23 mouse cellular contexts compared by ENCODE assay signal in the genomic region with DNA sequence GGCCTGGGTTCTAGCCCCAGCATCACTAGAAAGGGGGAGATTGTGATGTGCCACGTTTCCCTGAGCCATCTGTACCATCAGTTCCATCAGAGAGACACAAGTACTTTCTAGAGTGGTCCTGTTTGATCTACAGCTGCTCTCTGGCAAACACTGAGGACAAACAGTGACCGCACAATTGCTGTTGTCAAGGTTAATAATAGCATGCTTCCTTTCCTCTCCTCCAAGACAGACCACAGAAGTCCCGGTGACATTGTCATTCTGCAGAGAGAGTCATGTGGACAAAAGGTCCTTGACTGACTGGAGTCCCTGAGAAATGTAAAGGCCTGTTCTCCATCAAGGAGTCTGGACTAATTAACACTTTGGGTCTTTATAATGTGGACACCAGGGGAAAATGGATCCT.
DNase-seq lines count a peak whose midpoint lies in the region; ATAC-seq lines count a peak whose summit lies in the region.
"Had no signal": no experiment of that assay in that cellular context is flagged by ENCODE, and none has a peak within 500 bp of the region (broad histone marks: within the 10 kb centered on the region; RNA-seq: fewer than 3 reads in every experiment).

No protein-coding gene starts in this region.

- no peaks in the 10 kb centered on the region for H3K36me3 ChIP-seq in heart, embryonic 10.5 days
- no peaks in the 10 kb centered on the region for H3K36me3 ChIP-seq in limb, embryonic 12.5 days
- H3K36me3 ChIP-seq: embryonic facial prominence, embryonic 13.5 days; forebrain, embryonic 12.5 days; G1E; heart, embryonic 12.5 days; hindbrain, embryonic 10.5 days; intestine, embryonic 15.5 days had no signal

- intact Hi-C loops in left cerebral cortex, postnatal 36 days (cut with DNase I) = no loop called here

- H3K9ac ChIP-seq in limb, embryonic 12.5 days (replicated peaks) = no peak overlapping the region
- H3K9ac ChIP-seq: embryonic facial prominence, embryonic 13.5 days; forebrain, embryonic 12.5 days; heart, embryonic 12.5 days; hindbrain, embryonic 14.5 days; intestine, embryonic 15.5 days had no signal

- no peak overlapping the region for H3K4me3 ChIP-seq in heart, embryonic 10.5 days
- no peak overlapping the region for H3K4me3 ChIP-seq in limb, embryonic 12.5 days (replicated peaks)
- H3K4me3 ChIP-seq: embryonic facial prominence, embryonic 13.5 days; forebrain, embryonic 12.5 days; heart, embryonic 12.5 days; hindbrain, embryonic 10.5 days; intestine, embryonic 15.5 days had no signal

- 24% methylated on average over 3 of the region's 3 CpGs for WGBS in heart, embryonic 10.5 days
- 60% methylated on average over 3 of the region's 3 CpGs for WGBS in limb, embryonic 12.5 days

- H3K4me2 ChIP-seq in limb, embryonic 12.5 days = no peak overlapping the region
- H3K4me2 ChIP-seq: embryonic facial prominence, embryonic 13.5 days; forebrain, embryonic 12.5 days; heart, embryonic 12.5 days; hindbrain, embryonic 14.5 days; intestine, embryonic 15.5 days had no signal

- H3K4me1 ChIP-seq in heart, embryonic 10.5 days = peaks cover 11% of the 10 kb centered on the region
- peaks cover 49% of the 10 kb centered on the region for H3K4me1 ChIP-seq in limb, embryonic 12.5 days (replicated peaks)
- H3K4me1 ChIP-seq: forebrain, embryonic 12.5 days; intestine, embryonic 15.5 days had no signal

- H3K27me3 ChIP-seq in heart, embryonic 10.5 days (ENCODE audit: insufficient read depth, poor library complexity, severe bottlenecking) = no peaks in the 10 kb centered on the region
- peaks cover 3% of the 10 kb centered on the region; the same call in 1 of the 2 replicates for H3K27me3 ChIP-seq in limb, embryonic 12.5 days
- H3K27me3 ChIP-seq: embryonic facial prominence, embryonic 13.5 days; heart, embryonic 12.5 days; intestine, embryonic 15.5 days had no signal

- peak; percentile 75 for DNase-seq in heart, embryonic 10.5 days (ENCODE audit: low spot score)
- no peak for DNase-seq in heart, postnatal 4 days
- peak; percentile 46 for DNase-seq in 416B (ENCODE audit: low read depth)
- no peak for DNase-seq in cerebellum, postnatal 10 days
- no peak for DNase-seq in left cerebral cortex, postnatal 36 days (ENCODE audit: low spot score in 2 of 2)
- DNase-seq: B cell, adult 2 months; cerebellum, adult 11 months; cerebellum, adult 8-10 months; cerebellum, postnatal 25 days; gastrocnemius, postnatal 25 days; heart, adult 18-20 months; kidney, adult 2 months had no signal

- no peaks in the 10 kb centered on the region for H3K9me3 ChIP-seq in heart, embryonic 10.5 days
- no peaks in the 10 kb centered on the region for H3K9me3 ChIP-seq in limb, embryonic 12.5 days
- H3K9me3 ChIP-seq: embryonic facial prominence, embryonic 13.5 days; forebrain, embryonic 12.5 days; heart, embryonic 12.5 days; hindbrain, embryonic 10.5 days; intestine, embryonic 15.5 days had no signal

- H3K27ac ChIP-seq in heart, embryonic 10.5 days = no peak overlapping the region
- H3K27ac ChIP-seq in limb, embryonic 12.5 days = 0 out of 2 replicates have a peak overlapping the region, but pooled peaks have one; percentile 74
- H3K27ac ChIP-seq: embryonic facial prominence, embryonic 13.5 days; forebrain, embryonic 12.5 days; hindbrain, embryonic 10.5 days; hindbrain, embryonic 14.5 days; intestine, embryonic 15.5 days had no signal

- peak; percentile 93 for ATAC-seq in common myeloid progenitor, adult 5-6 weeks (replicated peaks; ENCODE audit: low read depth, poor library complexity, severe bottlenecking)
- ATAC-seq in limb, embryonic 12.5 days (ENCODE audit: insufficient number of reproducible peaks, insufficient read depth, low FRiP score, low TSS enrichment, low read depth) = no peak
- ATAC-seq: CD4-positive, CD25-positive, alpha-beta regulatory T cell, adult 4 months; forebrain, embryonic 16.5 days; intestine, embryonic 15.5 days had no signal

Comparison
In these comparisons a context has a peak if more than half of its experiments do, and no peak if none do; other contexts are left out.
1. DNase-seq: peak in heart, embryonic 10.5 days (single experiment) and 416B (single experiment); none in heart, postnatal 4 days (single experiment), cerebellum, postnatal 10 days (0 of 2) and left cerebral cortex, postnatal 36 days (0 of 2).